Mouse (Mus musculus) layer of hippocampus, adult 18-20 months (tissue): ENCODE measurements at regions not wholly inside any gene's neighbourhood (a gene's known extent, or its start where the extent isn't known, plus 50 kb on each side); places are given as distances from the start of the nearest gene placed in this dataset.

Experiments
- DNase-seq, 2 experiments: peaks; one replicate each; pipeline ENCODE4 v3.0.0; 2022; ENCODE audit warnings: low spot score in 2 of 2

DNA sequence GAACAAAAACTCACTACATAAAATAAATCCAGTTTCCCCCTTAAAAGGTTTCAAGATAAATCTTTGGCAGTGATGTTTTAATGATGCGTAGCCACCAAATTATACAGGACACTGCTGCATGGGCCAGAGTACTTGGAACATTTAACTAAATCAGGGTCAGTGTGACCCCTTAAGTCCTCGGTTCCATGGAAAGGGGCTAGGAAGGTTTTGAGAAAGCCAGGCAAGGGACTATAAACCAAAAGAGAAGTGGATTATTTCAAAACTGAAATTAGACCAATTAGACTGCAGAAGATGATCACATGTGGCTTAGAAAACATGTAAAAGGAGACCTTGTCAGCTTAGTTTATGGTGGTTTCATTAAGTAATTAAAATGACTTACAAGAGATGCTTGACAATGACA lies 276.6 kb upstream of the N6amt1 start:
- no peak for DNase-seq

DNA sequence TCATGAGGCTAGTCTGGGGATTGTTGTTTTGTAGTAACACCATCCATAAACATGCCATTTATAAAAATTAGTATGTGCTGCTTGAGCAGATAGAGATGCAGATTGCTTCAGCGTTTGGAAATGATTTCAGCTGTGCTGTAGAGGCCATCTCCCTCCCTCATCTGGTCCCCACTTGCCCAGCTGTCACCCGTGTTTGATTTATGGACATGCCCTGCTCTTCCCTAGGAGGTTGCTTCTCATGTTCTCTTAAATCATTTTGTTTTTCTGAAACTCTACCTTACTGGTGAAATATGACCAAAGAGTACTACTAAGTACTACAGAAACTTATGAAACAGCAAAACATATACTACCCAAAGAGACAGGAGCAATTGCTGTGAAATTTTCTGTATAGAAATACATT lies 284.7 kb upstream of the N6amt1 start:
- no peak for DNase-seq

DNA sequence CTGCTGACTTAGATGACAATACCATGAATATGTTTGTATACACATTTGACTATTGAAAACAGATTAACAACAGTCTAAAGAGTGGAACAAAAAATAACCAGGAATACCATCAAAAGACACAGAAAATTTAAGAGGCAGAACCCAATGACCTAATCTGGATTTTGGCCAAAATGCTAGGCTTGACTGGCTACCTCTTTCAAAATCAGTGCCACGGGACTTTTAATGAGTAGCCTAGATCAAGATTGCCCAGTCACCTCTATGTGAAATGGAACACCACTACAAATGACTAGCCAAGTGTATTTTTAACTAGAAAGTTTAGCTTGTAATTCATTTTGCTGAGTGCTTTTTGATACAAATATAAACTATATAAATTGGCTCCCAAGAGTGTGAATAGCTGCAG lies 286.0 kb upstream of the N6amt1 start:
- DNase-seq: no peak

DNA sequence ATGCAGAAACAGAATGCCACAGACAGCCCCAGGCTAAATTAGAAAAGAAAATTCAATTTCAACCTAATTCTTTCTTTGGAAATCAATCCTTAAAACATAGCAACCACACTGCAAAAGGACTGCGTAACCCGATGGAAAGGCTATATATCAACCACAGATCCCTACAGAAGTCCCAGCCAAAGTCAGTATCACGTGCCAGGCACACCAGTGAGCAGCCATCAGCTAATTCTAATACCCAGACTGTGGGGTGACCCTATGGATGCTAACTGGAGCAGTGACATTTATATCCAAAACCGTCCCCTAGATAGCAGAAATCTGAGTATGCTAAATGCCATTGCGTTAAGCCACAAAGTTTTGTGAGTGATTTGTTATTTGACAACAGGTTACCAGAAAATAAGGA lies 286.5 kb upstream of the N6amt1 start:
- DNase-seq: no peak

DNA sequence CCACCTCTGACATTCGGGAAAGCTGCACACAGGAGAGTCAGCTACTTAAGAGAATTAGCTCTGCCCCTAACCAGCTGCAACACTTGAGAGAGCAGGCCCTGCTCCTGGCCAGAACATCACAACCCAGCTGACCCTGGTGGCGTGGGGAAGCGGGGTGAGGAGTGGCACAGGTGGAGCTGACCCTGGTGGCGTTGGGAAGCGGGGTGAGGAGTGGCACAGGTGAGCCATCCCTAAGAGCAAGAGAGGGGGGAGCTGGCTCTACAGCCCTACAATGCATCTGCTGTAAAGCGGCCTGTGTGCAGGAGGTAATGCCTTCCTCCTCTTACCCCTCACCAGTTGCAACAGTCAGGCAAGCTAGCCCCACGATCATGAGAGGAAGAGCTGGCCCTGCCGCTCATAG lies 293.5 kb upstream of the N6amt1 start:
- no peak for DNase-seq

DNA sequence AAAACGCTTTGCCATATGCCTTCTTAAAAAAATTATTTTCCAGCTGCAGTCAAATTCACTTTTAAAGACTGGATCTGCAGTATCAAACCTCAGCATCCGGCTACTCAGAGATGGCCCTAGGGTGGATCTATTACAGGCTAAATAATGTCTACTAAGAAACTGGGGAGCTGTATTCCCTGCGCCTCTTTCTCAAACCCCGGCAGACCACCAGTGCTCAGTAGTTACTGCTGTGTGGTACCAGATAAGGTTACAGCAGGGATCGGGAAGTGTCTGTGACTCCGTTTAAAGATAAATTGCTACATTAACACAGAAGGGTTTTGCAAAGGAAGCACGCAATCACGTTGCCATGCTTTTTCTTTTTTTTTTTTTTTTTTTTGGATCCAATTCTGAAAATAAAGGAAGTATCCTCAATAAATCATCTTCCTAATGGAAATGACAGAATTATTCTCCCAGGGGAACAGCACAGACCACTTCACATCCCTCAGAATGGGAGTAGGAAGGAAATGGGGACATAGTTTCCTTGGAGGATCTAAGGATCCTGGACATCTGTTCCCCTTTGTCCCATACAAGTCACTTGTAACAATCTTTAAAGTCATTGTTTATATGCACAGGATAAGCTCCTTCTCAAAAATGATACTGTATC lies 304.1 kb upstream of the N6amt1 start:
- DNase-seq: no peak

DNA sequence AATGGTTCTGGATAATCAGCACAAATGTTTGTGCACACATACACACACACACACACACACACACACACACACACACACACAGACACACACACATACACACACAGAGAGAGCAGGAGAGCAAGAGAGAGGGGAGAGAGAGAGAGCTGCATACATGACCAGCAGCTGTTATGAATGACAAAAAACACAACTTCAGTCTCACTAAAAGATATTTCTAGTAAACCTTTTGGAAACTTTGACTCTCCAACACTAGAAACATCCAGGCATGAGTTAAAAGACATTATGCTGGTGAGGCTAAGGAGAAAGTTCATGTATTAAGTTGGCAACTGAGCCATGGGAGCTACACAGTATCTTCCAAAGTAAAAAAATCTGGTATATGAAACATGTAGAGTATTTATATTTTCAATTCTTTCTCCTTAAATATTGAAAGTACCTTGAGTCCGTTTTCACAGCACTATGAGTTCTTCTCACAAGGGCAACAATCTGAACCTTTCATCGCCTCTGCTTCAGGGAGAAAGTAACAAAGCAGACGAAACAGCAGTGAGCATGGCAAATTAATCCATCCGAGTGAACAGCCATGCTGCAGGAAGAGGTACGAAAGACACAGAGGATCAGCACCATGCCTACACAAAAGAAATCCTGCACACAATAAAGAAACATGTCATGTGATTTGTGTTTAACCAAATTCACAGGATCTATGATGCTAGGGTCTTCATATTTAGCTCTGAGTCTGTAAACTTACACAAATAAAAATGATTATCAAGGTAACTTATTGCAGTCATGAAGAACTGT lies 309.0 kb upstream of the N6amt1 start:
- no peak for DNase-seq

DNA sequence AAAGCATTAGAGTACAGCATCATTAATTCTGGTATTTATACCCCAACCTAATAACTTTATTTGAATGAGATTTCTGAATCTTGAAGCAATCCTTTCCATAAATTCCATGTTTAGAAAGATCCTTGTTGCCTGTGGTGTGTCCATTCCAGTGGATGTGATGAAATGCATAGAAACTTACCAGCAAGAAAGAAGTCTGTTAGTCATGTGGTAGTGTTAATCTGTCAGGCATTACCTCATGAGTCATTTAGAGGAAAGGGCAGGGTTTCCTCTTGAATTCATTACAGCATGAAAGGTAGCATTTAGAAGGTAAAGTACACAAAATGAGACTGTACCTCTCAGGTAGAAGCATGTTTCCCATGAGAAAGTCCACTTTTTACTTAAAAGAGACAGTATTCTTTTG lies 310.3 kb upstream of the N6amt1 start:
- no peak for DNase-seq

DNA sequence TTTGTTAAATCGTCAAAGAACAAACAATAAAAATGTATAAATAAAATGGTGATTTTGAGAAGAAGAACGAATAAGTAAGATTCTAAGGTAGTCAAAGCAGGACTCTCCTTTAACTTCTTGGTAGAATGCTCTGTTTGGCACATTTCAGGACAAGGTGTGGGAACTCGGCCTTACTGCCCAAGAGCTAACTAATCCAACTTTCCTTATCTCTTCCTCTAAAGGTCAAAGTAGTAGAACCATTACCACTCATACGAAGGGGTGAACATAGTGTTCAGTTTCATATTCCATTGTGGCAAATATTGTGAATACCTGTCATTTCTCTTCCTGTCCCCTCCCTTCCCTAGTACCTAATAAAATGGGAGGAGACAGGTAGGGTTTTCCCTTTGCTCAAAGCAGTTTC lies 313.6 kb upstream of the N6amt1 start:
- DNase-seq: no peak

DNA sequence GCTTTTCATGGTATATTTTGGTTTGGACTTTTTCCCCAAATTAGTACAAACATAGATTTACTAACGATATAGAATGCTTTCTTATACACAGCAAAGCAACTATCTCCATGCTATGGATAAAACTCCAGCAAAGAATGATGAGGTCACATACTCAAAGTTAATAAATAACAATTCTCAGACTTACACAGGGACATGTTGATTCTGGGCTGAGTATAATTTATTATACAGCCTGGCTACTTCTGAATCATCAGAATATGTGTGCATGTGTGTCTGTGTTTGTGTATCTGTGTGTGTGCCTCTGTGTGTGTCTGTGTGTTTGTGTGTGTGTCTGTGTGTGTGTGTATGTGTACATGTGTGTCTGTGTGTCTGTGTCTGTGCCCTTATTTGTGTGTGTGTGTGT lies 314.1 kb upstream of the N6amt1 start:
- no peak for DNase-seq

DNA sequence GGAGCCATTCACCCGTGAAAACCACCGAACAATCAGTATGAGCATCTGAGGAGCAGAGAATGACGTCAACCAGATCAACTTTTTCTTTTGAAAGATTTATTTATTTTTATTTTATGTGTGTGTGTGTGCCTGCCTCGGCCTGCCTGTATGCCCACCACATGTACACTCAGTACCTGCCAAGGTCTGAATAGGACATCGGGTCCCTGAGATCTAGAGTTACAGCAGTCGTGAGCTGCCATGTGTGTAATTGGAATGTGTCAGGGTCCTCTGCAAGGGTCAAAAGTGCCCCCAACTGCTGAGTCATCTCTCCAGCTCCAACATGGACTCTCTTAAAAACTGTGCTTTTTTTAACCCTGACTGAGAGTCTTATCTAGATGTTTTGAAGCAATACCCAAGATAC lies 316.9 kb upstream of the N6amt1 start:
- DNase-seq: no peak

DNA sequence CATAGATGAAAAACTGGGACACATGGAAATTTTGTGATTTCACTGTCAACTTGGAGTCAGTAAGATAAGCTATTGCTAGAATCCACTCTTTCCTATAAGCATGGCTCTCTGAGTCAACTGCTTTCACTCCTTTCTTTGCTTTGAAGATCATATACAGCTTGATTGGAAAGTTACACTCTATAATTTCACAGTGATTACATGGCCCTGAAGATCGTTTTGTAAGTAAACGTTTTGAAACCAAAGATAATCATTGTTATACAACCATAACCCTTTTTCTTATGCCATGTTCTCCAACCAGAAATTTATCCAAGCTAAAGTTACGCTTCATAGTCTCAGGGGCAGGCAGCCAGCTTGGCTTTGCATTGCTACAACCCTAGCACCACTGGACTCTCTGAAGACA lies 322.1 kb upstream of the N6amt1 start:
- no peak for DNase-seq

DNA sequence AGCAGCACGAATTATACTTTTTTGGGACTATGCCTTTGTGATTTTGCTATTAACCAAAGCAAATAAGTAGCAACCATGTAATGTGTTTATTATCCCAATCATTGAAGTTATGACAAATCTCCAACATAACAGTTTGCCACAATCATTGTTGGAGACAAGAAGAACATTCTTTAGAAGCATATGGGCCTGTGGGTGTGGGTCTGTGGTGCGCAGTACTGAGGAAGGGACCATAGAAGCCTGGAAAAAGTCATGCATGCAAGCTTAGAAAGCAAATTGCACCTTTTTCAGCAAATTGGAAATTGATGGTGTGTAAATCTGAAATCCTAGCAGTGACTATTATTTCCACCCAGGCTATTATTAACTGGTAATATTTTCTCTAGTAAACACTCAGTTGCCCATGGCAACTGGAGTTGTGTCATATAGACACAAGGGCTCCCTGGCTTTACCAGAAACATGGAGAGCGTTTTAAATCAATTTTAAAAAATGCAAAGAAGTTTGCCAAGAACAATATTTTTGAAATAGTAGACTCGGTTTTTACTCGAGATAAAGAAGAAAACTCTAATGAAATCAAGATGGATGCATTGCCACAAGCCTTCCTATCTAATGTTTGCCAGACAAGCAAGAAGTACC lies 325.4 kb upstream of the N6amt1 start:
- peak; percentile 22 to 71 for DNase-seq

DNA sequence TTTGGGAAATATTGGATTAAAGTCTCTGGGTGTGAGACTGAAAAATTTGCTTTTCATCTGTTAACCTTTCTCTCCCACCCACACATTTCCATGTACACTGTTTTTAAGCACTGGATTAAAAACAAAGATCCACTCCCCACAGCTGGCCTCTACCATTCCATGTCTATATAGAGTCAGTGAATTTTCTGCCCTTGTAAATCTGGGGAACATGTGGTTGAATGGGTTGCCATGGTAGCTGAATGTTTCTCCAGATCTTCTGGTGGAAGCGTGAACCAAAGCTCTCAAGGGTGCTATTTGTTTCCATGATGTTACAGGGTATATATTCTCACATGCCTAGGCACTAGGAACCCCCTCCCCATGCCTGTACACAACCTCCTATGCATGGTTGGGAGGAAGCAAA lies 326.4 kb upstream of the N6amt1 start:
- DNase-seq: peak in 1 of 2 experiments; percentile 32

DNA sequence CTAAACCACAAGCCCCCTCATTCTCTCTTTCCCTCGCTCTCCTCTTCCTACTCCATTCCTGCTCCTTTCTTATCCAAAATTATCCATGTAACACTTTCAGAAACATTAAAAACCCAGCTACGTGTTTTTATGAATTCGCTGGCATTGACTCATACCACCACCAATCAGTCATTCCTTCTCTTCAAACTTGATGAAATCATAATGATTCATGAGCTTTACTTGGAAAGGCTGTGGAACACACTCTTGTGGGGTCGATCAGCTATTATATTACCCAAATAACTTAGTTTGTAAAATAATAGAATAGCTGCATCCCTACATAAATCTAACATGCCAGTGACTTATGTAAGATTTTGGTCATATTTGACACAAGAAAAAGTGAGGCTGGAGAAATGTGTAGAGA lies 331.9 kb upstream of the N6amt1 start:
- no peak for DNase-seq

DNA sequence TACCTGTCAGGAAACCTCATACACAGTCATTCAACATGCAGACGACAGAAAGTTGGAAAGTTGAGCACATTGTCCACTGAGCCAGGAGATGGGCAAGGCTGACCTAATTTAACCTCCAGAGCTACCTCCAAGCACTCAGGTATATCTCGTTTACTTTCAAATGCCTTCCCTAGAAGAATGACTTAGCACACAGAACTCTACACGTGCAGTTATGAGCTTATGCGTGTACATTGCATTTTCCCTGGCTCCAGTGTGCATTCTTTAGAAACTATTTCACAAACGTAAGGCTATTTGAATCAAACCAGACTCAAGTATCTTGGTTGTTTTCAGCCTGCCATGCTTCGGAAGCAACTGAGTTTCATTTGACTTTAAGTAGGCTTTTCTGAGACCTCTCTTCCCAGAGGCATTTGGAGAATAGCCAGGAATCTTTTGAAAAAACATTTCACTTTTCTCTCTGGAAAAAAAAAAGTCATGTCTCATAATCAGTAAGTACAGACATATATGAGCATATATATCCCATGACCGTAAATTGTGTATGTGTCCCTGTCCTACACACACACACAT lies 336.8 kb upstream of the N6amt1 start:
- DNase-seq: no peak

DNA sequence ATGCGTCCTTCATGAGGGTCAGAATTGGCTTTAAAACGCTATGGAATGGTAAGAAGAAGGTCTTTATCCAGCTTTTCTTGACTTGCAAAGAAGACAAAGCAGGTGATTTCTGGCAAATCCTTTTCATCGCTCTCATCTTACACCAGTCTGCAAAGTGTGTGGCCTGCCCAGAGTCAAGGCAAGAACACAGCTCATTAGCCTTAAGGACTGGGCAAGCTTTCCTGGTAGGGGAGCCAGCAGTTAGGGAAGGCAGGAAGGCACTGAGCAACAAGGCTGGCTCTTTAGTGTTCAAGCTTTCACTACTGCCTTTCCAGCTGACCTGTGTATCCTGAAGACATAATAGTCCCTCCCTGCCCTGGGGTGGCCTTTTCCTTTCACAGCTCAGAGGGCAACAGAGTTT lies 352.4 kb upstream of the N6amt1 start:
- no peak for DNase-seq

DNA sequence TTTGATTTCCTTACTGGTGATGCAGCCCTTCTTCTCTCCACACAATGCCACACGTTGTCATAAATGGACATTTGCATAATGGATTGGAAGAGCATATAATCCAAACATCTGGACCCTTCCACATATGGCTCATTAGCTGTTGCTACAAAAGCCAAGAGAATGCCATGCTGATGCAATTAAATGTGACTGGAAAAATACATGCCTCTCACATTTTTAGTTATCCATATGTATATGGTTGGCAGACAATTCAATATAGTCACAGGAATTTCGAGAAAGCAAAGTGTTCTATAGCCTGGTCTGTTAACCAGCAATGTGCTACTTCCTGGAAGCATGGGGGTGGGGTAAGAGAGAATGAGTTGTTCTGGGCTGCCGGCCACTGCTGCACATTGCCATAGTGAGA lies 352.9 kb upstream of the N6amt1 start:
- peak; percentile 13 to 30 for DNase-seq

DNA sequence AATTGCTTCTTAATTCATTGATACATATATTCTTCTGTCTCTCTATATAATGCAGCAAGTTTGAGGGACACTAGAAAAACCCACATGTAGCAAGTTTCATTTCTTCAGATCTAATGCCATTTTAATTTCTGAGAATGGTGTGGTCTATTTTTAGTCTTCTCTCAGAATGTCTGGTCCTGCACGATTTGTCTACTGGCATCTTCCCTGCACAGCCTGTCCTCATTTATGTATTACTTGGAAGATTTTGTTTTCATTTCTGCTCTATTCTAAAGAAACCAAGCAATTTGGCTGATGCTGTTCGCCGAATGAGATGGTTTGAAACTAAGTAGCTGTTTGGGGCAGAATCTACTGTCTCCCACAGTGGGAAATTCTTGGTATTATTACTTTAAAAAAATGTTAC lies 382.3 kb upstream of the N6amt1 start:
- DNase-seq: peak in 1 of 2 experiments; percentile 40

DNA sequence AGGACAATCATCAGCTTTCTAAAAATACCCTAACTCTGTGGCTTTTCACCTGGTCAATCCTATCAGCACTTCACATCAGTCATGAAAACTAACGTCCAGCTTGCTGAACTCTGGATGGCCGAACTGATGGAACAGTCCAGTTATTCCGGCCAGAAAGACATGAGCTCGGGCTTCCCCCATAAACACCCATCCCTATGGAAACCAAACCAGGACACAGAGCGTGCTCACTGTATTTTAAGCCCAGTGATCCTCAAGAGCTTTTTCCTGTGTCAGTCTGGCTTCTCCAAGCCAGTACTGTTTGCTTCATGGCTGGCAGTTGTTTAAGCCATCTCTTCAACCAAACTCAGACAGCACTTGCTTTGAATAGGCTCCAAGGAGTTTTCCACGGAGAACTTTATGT lies 404.3 kb upstream of the N6amt1 start:
- no peak for DNase-seq

DNA sequence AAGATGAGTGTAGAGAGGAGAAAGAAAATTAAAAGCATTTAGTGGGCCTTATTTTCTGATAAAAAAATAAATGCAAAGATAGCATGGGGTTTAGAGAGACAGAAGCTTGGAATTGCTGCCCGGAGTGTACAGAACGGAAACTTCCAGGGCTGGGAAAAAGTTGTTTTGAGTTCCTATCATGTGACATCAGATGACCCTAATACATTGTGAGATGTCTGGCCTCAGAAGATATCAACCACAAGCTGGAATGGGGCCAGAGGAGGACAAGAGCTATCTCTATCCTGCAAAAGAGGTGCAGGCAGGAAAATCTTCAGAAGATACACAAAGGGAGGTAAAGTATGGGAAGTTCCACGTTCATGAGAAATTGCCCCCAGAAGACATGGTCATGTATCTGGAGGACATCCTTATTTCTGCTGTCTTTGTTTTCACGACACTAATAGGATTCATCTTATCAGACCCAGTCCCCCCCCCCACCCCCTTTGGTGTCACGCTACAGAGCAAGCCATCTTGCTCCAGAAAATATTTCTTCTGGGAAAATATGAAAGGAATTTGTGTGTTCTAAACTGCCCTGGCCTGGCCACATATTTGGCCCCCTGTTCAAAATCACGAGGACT lies 408.3 kb upstream of the N6amt1 start:
- no peak for DNase-seq

DNA sequence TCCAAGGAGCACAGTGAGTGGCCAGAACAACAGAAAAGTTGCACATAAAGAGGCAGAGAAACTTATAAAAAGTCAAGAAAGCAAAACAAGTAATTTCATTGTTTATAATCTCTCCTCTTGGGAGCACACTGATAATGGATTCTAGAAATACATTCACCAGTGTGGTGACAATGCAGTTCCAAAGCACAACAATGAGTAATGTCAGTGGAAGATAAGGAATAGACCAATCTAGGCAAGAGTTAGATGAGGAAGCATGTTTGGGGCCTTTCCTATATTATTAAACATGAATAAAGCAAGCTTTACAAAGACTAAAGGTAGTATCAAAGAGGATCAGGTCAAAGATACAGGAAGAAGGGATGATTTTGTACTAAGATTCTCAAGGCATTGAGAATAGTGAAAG lies 408.9 kb upstream of the N6amt1 start:
- no peak for DNase-seq
